Comparison of ENCODE assay signal across 27 mouse cellular contexts in the genomic region with DNA sequence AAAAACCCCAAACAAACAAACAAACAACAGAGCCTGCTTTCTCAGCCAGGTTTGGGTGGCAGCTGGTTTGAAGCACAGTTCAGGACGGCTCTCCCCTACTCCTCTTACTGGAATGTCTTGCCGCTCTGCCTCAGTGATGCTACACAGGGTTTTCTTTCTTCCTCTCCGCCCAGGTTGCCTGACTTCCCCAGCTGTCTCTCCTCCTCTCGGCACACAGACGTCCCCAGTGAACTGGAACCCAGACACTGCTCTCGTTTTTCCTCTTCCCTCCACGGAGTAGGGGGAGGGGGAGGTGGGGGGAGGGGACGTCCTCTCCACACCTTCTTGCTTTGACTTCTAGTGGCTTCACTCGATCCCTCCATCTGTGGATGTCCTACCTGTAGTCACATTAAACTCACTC. TPM values are rescaled to one million over a fixed set of nuclear protein-coding genes. Genes with fewer than 3 reads are reported as not detected.
DNase-seq lines count a peak whose midpoint lies in the region; ATAC-seq and TF ChIP-seq lines count a peak whose summit lies in the region.
"Had no signal": no experiment of that assay in that cellular context is flagged by ENCODE, and none has a peak within 500 bp of the region (broad histone marks: within the 10 kb centered on the region; RNA-seq: fewer than 3 reads in every experiment).

No protein-coding gene starts in this region.

- no peak overlapping the region for H3K9ac ChIP-seq in kidney, embryonic 15.5 days
- H3K9ac ChIP-seq: hindbrain, embryonic 13.5 days; liver, embryonic 13.5 days; lung, embryonic 15.5 days; neural tube, embryonic 12.5 days; stomach, embryonic 15.5 days had no signal

- H3K4me2 ChIP-seq in kidney, embryonic 15.5 days = no peak overlapping the region
- H3K4me2 ChIP-seq: heart, embryonic 11.5 days; hindbrain, embryonic 13.5 days; neural tube, embryonic 12.5 days; stomach, embryonic 15.5 days had no signal

- peak; percentile 77 for ATAC-seq in kidney, embryonic 15.5 days (replicated peaks; ENCODE audit: low FRiP score)
- ATAC-seq in monocyte, adult 5-6 weeks (replicated peaks; ENCODE audit: insufficient number of reproducible peaks, low FRiP score, low TSS enrichment, poor library complexity, severe bottlenecking) = 0 out of 2 replicates have a peak, but pooled peaks have one; percentile 15
- no peak for ATAC-seq in CD4-positive, CD25-positive, alpha-beta regulatory T cell, adult 4 months
- ATAC-seq in granulocyte monocyte progenitor cell, adult 5-6 weeks (replicated peaks; ENCODE audit: poor library complexity, severe bottlenecking) = no peak
- ATAC-seq: forebrain, embryonic 13.5 days had no signal

- WGBS in kidney, embryonic 15.5 days = 13% methylated on average over 9 of the region's 9 CpGs
- 26% methylated on average over 9 of the region's 9 CpGs for WGBS in kidney, adult 2 months

- H3K4me3 ChIP-seq in kidney, embryonic 15.5 days (replicated peaks) = no peak overlapping the region
- H3K4me3 ChIP-seq in kidney, adult 2 months (ENCODE audit: insufficient read depth, low read depth, low read length) = no peak overlapping the region
- H3K4me3 ChIP-seq: forebrain, embryonic 13.5 days; hindbrain, embryonic 13.5 days; left cerebral cortex, adult 2 months; liver, embryonic 13.5 days; lung, embryonic 15.5 days; neural tube, embryonic 12.5 days; stomach, embryonic 15.5 days had no signal

- H3K27me3 ChIP-seq in kidney, embryonic 15.5 days = no peaks in the 10 kb centered on the region
- H3K27me3 ChIP-seq in kidney, adult 2 months (replicated peaks; ENCODE audit: control insufficient read depth, insufficient read depth, low read length) = no peaks in the 10 kb centered on the region
- H3K27me3 ChIP-seq: forebrain, embryonic 13.5 days; hindbrain, embryonic 13.5 days; liver, embryonic 13.5 days; lung, embryonic 15.5 days; neural tube, embryonic 12.5 days; stomach, embryonic 15.5 days had no signal

- DNase-seq in kidney, adult 2 months = no peak
- peak; percentile 39 to 55 for DNase-seq in thymus, adult 18-20 months
- no peak for DNase-seq in thymus, postnatal 0 days (ENCODE audit: low spot score)
- peak; percentile 47 for DNase-seq in thymus, postnatal 4 days
- DNase-seq: adrenal gland, postnatal 14 days; cerebellum, adult 11 months; cerebellum, postnatal 14 days; gastrocnemius, postnatal 36 days; heart, postnatal 10 days; kidney, postnatal 36 days; layer of hippocampus, adult 9-11 months; liver, embryonic 13.5 days; lung, postnatal 4 days had no signal

- TF ChIP-seq POLR2A in kidney, adult 2 months (IDR thresholded peaks at IDR 0.05; ENCODE audit: low read depth, low read length) = no peak

- peak overlapping the region; percentile 81; the same call in 1 of the 2 replicates for H3K27ac ChIP-seq in kidney, embryonic 15.5 days
- H3K27ac ChIP-seq in kidney, adult 2 months (ENCODE audit: insufficient read depth, low read depth, low read length) = no peak overlapping the region
- H3K27ac ChIP-seq: forebrain, embryonic 13.5 days; hindbrain, embryonic 13.5 days; left cerebral cortex, adult 2 months; liver, embryonic 13.5 days; lung, embryonic 15.5 days; neural tube, embryonic 12.5 days; stomach, embryonic 15.5 days had no signal

- no peak for TF ChIP-seq CTCF in kidney, adult 2 months (conservative IDR thresholded peaks at IDR 0.05; ENCODE audit: insufficient read depth, insufficient read length, low read depth, low read length)

- H3K36me3 ChIP-seq in kidney, embryonic 15.5 days = no peaks in the 10 kb centered on the region
- no peaks in the 10 kb centered on the region for H3K36me3 ChIP-seq in kidney, adult 2 months (ENCODE audit: control insufficient read depth, insufficient read depth, low read length)
- H3K36me3 ChIP-seq: hindbrain, embryonic 13.5 days; liver, embryonic 13.5 days; lung, embryonic 15.5 days; neural tube, embryonic 12.5 days; stomach, embryonic 15.5 days had no signal

- H3K9me3 ChIP-seq in kidney, embryonic 15.5 days (replicated peaks) = no peaks in the 10 kb centered on the region
- H3K9me3 ChIP-seq: forebrain, embryonic 13.5 days; hindbrain, embryonic 13.5 days; liver, embryonic 13.5 days; lung, embryonic 15.5 days; neural tube, embryonic 12.5 days; stomach, embryonic 15.5 days had no signal

- peaks cover 56% of the 10 kb centered on the region for H3K4me1 ChIP-seq in kidney, embryonic 15.5 days
- H3K4me1 ChIP-seq in kidney, adult 2 months (ENCODE audit: control insufficient read depth, insufficient read depth, low read length) = peaks cover 33% of the 10 kb centered on the region; the same call in 1 of the 2 replicates

RNA-seq across cellular contexts. Expression of gene Gm42791, which starts 10.1 kb away (rescaled TPM):
- 3.2 TPM in 1 of 2 replicates, not detected in the other for polyA plus RNA-seq in kidney, embryonic 15.5 days (2015; fragmentation: Nextera tagmentation; extraction: Ambion mirVana)
- polyA plus RNA-seq in kidney, adult 2 months (2012; rRNA removed) = not detected in 2 replicates
- polyA plus RNA-seq in thymus, postnatal 0 days (2015; fragmentation: Nextera tagmentation; extraction: Ambion mirVana) = 0.79 TPM in 1 of 2 replicates, not detected in the other
- not detected in 3 replicates for total RNA-seq in monocyte, adult 5-6 weeks (2017)
- 1 to 10 TPM; 1.3 to 1.4 TPM for polyA plus RNA-seq in CD4-positive, CD25-positive, alpha-beta regulatory T cell, adult 4 months (2017; shearing (Covaris generic))
- total RNA-seq in granulocyte monocyte progenitor cell, adult 5-6 weeks (2014; fragmentation: Nextera tagmentation) = 4.6 TPM in 1 of 2 replicates, not detected in the other
- 3.8 TPM in 1 of 2 replicates, not detected in the other for total RNA-seq in granulocyte monocyte progenitor cell, adult 5-6 weeks (2017)
- total RNA-seq: ES-E14; midbrain, postnatal 0 days had no signal
- polyA plus RNA-seq: brain, embryonic 14.5 days; heart, embryonic 11.5 days had no signal

Comparison
In these comparisons a context has a peak if more than half of its experiments do, and no peak if none do; other contexts are left out.
1. DNase-seq: peak in thymus, adult 18-20 months (2 of 2) and thymus, postnatal 4 days (single experiment); none in kidney, adult 2 months (single experiment) and thymus, postnatal 0 days (single experiment).
2. ATAC-seq: peak in kidney, embryonic 15.5 days (single experiment) and monocyte, adult 5-6 weeks (single experiment); none in CD4-positive, CD25-positive, alpha-beta regulatory T cell, adult 4 months (single experiment) and granulocyte monocyte progenitor cell, adult 5-6 weeks (single experiment).